Mouse (Mus musculus) heart, embryonic 15.5 days (tissue): ENCODE results near the gene Prss12. TPM values are rescaled to one million over a fixed set of nuclear protein-coding genes. Genes with fewer than 3 reads are reported as not detected.

Source experiments
- ATAC-seq: fragments of 200-750 bp; cut with Nextera tagmentation; replicated peaks from 2 replicates; pipeline ENCODE4 v1.8.0; 2017; ENCODE audit warnings: low read depth, moderate TSS enrichment; ENCODE audit not compliant: insufficient number of reproducible peaks, insufficient read depth, low FRiP score
- H3K27ac ChIP-seq: fragments of 300-500 bp; sonication (generic); 2 replicates; pipeline ENCODE4 v1.5.1; 2015; ENCODE audit warnings: mild to moderate bottlenecking, inconsistent platforms
- H3K27me3 ChIP-seq: fragments of 300-500 bp; sonication (generic); 2 replicates; pipeline ENCODE4 v1.6.1; 2015; ENCODE audit warnings: inconsistent platforms
- H3K36me3 ChIP-seq: fragments of 300-500 bp; sonication (generic); 2 replicates; pipeline ENCODE4 v1.6.1; 2015; ENCODE audit warnings: mild to moderate bottlenecking, inconsistent platforms
- H3K4me1 ChIP-seq: fragments of 300-500 bp; sonication (generic); replicated peaks from 2 replicates; pipeline ENCODE4 v1.6.1; 2015; ENCODE audit warnings: inconsistent platforms
- H3K4me2 ChIP-seq: fragments of 300-500 bp; sonication (generic); 2 replicates; pipeline ENCODE4 v1.6.1; 2015; ENCODE audit warnings: inconsistent platforms, mild to moderate bottlenecking, moderate library complexity
- H3K4me3 ChIP-seq: fragments of 300-500 bp; sonication (generic); 2 replicates; pipeline ENCODE4 v1.5.1; 2015; ENCODE audit warnings: mild to moderate bottlenecking, inconsistent platforms
- H3K9ac ChIP-seq: fragments of 300-500 bp; sonication (generic); 2 replicates; pipeline ENCODE4 v1.6.1; 2015; ENCODE audit warnings: mild to moderate bottlenecking, inconsistent platforms
- H3K9me3 ChIP-seq: fragments of 300-500 bp; sonication (generic); replicated peaks from 2 replicates; pipeline ENCODE4 v1.6.1; 2016; ENCODE audit warnings: inconsistent platforms
- WGBS: fragments of 180-500 bp; shearing (Covaris S2); methylation state at CpG from one replicate; pipeline ENCODE4 v1.1.7; 2015; ENCODE audit warnings: mixed read lengths; 5-methylcytosine and 5-hydroxymethylcytosine counted together
- polyA plus RNA-seq: library from polyadenylated mRNA; unstranded; fragments of >200 nt; fragmentation: Nextera tagmentation; extraction: Ambion mirVana; gene quantifications from 2 replicates; pipeline ENCODE4 v1.2.1, GENCODE M21; 2015

The Prss12 gene
- 3.6 and 5.7 TPM in 2 replicates for polyA plus RNA-seq

GRCm38 (mm10) chr3:123446708-123447537 lies at the start of gene Prss12:
TSS of gene Prss12 (plus strand) at chr3:123446913.
- Histone ChIP-seq H3K27me3 (peaks cover 33% of the 10 kb centered on the region), H3K9me3 (no peaks in the 10 kb centered on the region), H3K4me1 (peaks cover 15% of the 10 kb centered on the region), H3K9ac (peak within 1 kb of the TSS; percentile 63), H3K27ac (no peak within 1 kb of the TSS), H3K4me2 (peak within 1 kb of the TSS; percentile 100), H3K4me3 (peak within 1 kb of the TSS; percentile 71), H3K36me3 (no peaks in the 10 kb centered on the region)
- peak; percentile 75 for ATAC-seq
- under 1% methylated on average over 72 of the region's 84 CpGs for WGBS

- 62% methylated on average over 9 of the region's 9 CpGs for WGBS
- no peak for ATAC-seq
- Histone ChIP-seq H3K27me3 (no peaks in the 10 kb centered on the region), H3K4me2 (no peak overlapping the region), H3K9ac (no peak overlapping the region), H3K36me3 (no peaks in the 10 kb centered on the region), H3K4me1 (no peaks in the 10 kb centered on the region), H3K27ac (0 out of 2 replicates have a peak overlapping the region, but pooled peaks have one; percentile 15), H3K4me3 (no peak overlapping the region), H3K9me3 (no peaks in the 10 kb centered on the region)
Observed at GRCm38 (mm10) chr3:123397562-123398481, 48.9 kb upstream of the Prss12 start.

GRCm38 (mm10) chr3:123404945-123405344 lies 41.8 kb upstream of the Prss12 start:
- no peak overlapping the region for H3K9ac ChIP-seq
- H3K27ac ChIP-seq: no peak overlapping the region
- H3K9me3 ChIP-seq: no peaks in the 10 kb centered on the region
- H3K36me3 ChIP-seq: no peaks in the 10 kb centered on the region
- H3K4me3 ChIP-seq: no peak overlapping the region
- no peaks in the 10 kb centered on the region for H3K4me1 ChIP-seq
- WGBS: 76% methylated on average over 3 of the region's 3 CpGs
- ATAC-seq: no peak
- H3K27me3 ChIP-seq: no peaks in the 10 kb centered on the region
- H3K4me2 ChIP-seq: no peak overlapping the region

DNA sequence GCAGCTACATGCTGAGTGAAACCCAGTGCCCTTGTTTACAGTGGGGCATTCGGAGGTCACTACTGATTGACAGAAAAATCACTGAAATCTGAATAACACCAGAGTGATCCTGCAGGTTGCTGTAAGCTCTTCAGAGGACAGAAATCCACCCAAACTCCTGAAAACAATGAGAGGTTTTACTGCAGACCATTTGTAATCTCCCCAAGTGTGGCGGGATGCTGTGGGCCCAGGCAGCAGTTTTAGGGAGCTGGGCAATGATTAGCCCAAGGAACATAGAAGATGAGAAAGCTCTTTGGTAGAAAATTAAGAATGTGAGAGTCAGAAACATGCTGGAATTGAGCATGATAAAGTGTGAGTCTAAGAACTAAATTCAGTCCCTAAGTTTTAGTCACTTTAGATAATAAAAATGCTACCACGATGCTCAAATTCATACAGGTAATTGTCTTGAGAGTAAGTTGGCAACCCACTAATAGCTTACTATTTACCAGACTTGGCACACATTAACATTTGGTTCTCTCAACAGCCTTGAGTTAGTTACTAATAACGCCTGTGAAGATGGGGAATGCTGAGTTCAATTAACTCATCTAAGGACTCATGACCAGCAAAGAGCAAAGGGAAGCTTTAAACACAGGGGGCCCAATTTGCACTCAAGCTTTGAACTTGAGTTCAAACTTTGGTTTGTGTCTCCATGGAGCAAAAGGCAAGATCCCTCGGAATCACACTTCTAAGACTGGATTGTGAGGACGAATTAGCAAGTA lies 34.7 kb upstream of the Prss12 start:
- Histone ChIP-seq H3K27me3 (no peaks in the 10 kb centered on the region), H3K4me2 (no peak overlapping the region), H3K27ac (no peak overlapping the region), H3K36me3 (no peaks in the 10 kb centered on the region), H3K9ac (no peak overlapping the region), H3K9me3 (0 out of 2 replicates have a peak, but pooled peaks cover 3% of the 10 kb centered on the region), H3K4me1 (no peaks in the 10 kb centered on the region), H3K4me3 (no peak overlapping the region)
- ATAC-seq: no peak
- 71% methylated on average over 6 of the region's 6 CpGs for WGBS

DNA sequence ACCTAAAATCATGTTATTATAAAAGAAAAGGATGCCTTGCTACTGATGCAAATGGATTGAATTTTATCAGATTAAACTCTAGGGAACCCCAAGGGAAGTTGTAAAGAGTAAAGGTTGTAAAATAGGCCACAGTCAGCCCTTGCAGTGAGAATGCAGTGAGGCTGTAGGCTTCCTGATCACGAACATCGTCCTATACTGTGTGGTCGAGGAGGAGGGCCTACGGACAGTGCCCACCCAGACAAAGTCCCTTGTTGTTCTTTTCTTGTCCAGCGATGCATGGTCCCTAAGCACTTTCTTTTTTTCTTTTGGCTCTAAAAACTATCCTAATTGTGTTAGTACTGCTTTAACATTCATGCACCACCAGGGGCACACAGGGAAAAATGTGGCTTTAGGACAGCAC lies 33.5 kb upstream of the Prss12 start:
- no peak overlapping the region for H3K4me3 ChIP-seq
- 0 out of 2 replicates have a peak, but pooled peaks cover 3% of the 10 kb centered on the region for H3K9me3 ChIP-seq
- no peaks in the 10 kb centered on the region for H3K4me1 ChIP-seq
- H3K36me3 ChIP-seq: no peaks in the 10 kb centered on the region
- no peaks in the 10 kb centered on the region for H3K27me3 ChIP-seq
- no peak overlapping the region for H3K27ac ChIP-seq
- H3K4me2 ChIP-seq: no peak overlapping the region
- no peak for ATAC-seq
- WGBS: 75% methylated on average over 5 of the region's 5 CpGs
- no peak overlapping the region for H3K9ac ChIP-seq

- no peaks in the 10 kb centered on the region for H3K9me3 ChIP-seq
- no peak overlapping the region for H3K4me2 ChIP-seq
- H3K27me3 ChIP-seq: no peaks in the 10 kb centered on the region
- H3K4me1 ChIP-seq: 0 out of 2 replicates have a peak, but pooled peaks cover 3% of the 10 kb centered on the region
- H3K4me3 ChIP-seq: no peak overlapping the region
- no peak for ATAC-seq
- H3K27ac ChIP-seq: no peak overlapping the region
- H3K36me3 ChIP-seq: no peaks in the 10 kb centered on the region
- H3K9ac ChIP-seq: no peak overlapping the region
- 63% methylated on average over 2 of the region's 2 CpGs for WGBS
Observed at GRCm38 (mm10) chr3:123425647-123426046, 21.1 kb upstream of the Prss12 start.

DNA sequence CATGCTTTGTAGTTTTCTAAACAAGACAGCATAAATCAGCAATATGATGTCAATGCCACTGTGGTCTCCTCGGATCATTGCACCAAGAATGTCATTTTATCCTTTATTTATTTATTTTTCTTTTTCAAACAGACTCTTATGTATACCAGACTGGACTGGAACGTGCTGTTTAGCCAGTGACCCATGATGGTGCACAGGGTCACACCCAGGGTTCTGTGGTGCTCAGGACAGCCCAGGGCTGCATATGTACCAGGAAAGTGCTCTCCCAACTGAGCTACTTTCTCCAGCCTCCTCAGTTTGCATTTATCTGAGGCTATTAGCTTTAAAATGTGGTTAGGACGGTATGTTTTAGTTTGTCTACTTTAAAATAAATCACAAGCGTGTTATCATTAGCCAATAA lies 18.7 kb upstream of the Prss12 start:
- Histone ChIP-seq H3K4me1 (0 out of 2 replicates have a peak, but pooled peaks cover 3% of the 10 kb centered on the region), H3K9ac (no peak overlapping the region), H3K9me3 (no peaks in the 10 kb centered on the region), H3K27ac (no peak overlapping the region), H3K36me3 (no peaks in the 10 kb centered on the region), H3K4me3 (no peak overlapping the region), H3K27me3 (no peaks in the 10 kb centered on the region), H3K4me2 (no peak overlapping the region)
- WGBS: 70% methylated on average over 4 of the region's 4 CpGs
- ATAC-seq: no peak

DNA sequence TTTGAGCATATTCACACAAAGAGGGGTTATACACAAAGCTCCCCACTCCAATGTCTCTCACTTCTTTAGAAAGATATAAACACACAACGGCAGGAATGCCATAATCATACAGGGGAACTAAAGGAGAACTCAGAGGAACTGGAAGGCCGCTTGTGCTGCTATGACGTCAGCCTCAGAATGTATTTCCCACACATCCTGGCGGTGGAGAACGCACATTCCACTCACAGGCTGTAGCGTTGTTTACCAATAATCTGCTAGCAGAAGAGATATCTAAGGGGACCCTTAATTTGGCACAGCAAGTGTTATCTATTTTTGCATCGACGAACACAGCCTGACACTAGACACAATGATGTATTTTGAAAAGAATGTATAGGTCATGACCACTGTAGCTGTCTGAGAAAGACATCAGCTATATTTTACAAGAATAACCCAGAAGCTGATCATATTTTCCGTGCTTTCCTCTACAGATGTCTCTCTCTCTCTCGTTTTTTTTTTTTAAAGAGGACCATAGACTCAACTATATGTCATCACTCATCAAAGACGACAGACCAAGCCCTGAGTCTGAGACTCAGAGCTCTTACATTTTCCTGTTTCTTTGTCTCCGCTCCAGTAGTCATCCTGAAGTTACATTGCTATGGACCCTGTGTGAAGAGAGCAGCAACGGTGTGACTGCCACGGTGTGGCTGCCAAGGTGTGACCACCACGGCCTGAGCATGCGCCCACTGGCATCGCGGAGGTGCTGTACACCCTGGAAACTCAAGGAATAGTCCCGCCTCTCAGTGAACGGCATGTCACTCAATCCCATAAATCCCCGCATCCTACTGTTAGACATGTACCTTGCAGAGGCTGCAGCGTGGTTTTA lies 16.9 kb upstream of the Prss12 start:
- Histone ChIP-seq H3K27me3 (no peaks in the 10 kb centered on the region), H3K4me3 (no peak overlapping the region), H3K27ac (no peak overlapping the region), H3K4me2 (no peak overlapping the region), H3K4me1 (0 out of 2 replicates have a peak, but pooled peaks cover 3% of the 10 kb centered on the region), H3K36me3 (no peaks in the 10 kb centered on the region), H3K9ac (no peak overlapping the region), H3K9me3 (no peaks in the 10 kb centered on the region)
- no peak for ATAC-seq
- 63% methylated on average over 22 of the region's 22 CpGs for WGBS

- H3K9me3 ChIP-seq: no peaks in the 10 kb centered on the region
- no peak overlapping the region for H3K9ac ChIP-seq
- H3K27ac ChIP-seq: no peak overlapping the region
- H3K36me3 ChIP-seq: no peaks in the 10 kb centered on the region
- no peak overlapping the region for H3K4me2 ChIP-seq
- ATAC-seq: no peak
- WGBS: 31% methylated on average over 5 of the region's 5 CpGs
- no peaks in the 10 kb centered on the region for H3K27me3 ChIP-seq
- H3K4me3 ChIP-seq: no peak overlapping the region
- H3K4me1 ChIP-seq: 0 out of 2 replicates have a peak, but pooled peaks cover 3% of the 10 kb centered on the region
Observed at GRCm38 (mm10) chr3:123431951-123432674, 14.6 kb upstream of the Prss12 start.

DNA sequence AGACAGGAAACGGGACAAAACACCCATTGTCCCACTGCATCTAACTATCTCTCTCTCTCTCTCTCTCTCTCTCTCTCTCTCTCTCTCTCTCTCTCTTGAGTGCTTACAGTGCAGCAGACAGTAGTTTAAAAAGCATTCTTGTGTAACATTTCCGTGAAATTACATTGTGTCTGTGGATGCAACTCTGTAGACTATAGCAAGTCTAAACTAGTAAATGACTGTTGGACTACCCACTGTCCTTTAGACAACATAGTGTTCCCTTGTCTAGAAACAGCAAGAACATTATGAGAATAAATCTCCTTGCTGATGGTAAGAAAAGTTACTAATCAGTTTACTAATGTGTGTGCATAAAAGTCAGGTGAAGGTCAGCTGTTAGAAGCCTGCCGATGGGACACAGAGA lies 13.4 kb upstream of the Prss12 start:
- no peak overlapping the region for H3K27ac ChIP-seq
- ATAC-seq: no peak
- H3K4me3 ChIP-seq: no peak overlapping the region
- 71% methylated on average over 3 of the region's 3 CpGs for WGBS
- no peaks in the 10 kb centered on the region for H3K9me3 ChIP-seq
- H3K27me3 ChIP-seq: no peaks in the 10 kb centered on the region
- no peaks in the 10 kb centered on the region for H3K36me3 ChIP-seq
- H3K9ac ChIP-seq: no peak overlapping the region
- H3K4me2 ChIP-seq: no peak overlapping the region
- 0 out of 2 replicates have a peak, but pooled peaks cover 3% of the 10 kb centered on the region for H3K4me1 ChIP-seq
